Comparison of ENCODE assay signal across 8 mouse cellular contexts in genomic region chr6:86364442-86365141, GRCm38 (mm10). TPM values are rescaled to one million over a fixed set of nuclear protein-coding genes. Genes with fewer than 3 reads are reported as not detected.
DNase-seq lines count a peak whose midpoint lies in the region; ATAC-seq lines count a peak whose summit lies in the region.

No protein-coding gene starts in this region.

- peak; percentile 90 for DNase-seq in R1 (ENCODE audit: low read depth, low spot score)
- peak; percentile 82 to 88 for DNase-seq in cerebellum, postnatal 25 days
- DNase-seq in frontal cortex, postnatal 36 days (ENCODE audit: low spot score in 2 of 2), result peak; percentile 72 to 83
- peak; percentile 69 to 74 for DNase-seq in layer of hippocampus, postnatal 36 days
- peak; percentile 83 for DNase-seq in lung, postnatal 36 days
- peak; percentile 93 for DNase-seq in retina, postnatal 1 day
- peak; percentile 86 for DNase-seq in thymus, postnatal 4 days

- WGBS in hindbrain, embryonic 15.5 days, result 3% methylated on average over 17 of the region's 17 CpGs

- H3K4me1 ChIP-seq in hindbrain, embryonic 15.5 days (replicated peaks), result peaks cover 20% of the 10 kb centered on the region

- H3K27ac ChIP-seq in hindbrain, embryonic 15.5 days (replicated peaks), result peak overlapping the region; percentile 86

- H3K27me3 ChIP-seq in hindbrain, embryonic 15.5 days, result no peaks in the 10 kb centered on the region

- peak overlapping the region; percentile 53 for H3K4me3 ChIP-seq in hindbrain, embryonic 15.5 days

- H3K4me2 ChIP-seq in hindbrain, embryonic 15.5 days, result peak overlapping the region; percentile 96

- H3K9me3 ChIP-seq in hindbrain, embryonic 15.5 days, result no peaks in the 10 kb centered on the region

- 0 out of 2 replicates have a peak, but pooled peaks cover 2% of the 10 kb centered on the region for H3K36me3 ChIP-seq in hindbrain, embryonic 15.5 days

- peak overlapping the region; percentile 55 for H3K9ac ChIP-seq in hindbrain, embryonic 15.5 days

- peak; percentile 42 for ATAC-seq in hindbrain, embryonic 15.5 days (ENCODE audit: low FRiP score, low read depth)

RNA-seq across cellular contexts. Expression of gene Fam136a, which starts 0.9 kb away (rescaled TPM):
- 106 and 108 TPM in 2 replicates for polyA plus RNA-seq in hindbrain, embryonic 15.5 days (2015; fragmentation: Nextera tagmentation; extraction: Ambion mirVana)
- 10 to 100 TPM; 32.8 TPM for total RNA-seq in layer of hippocampus, postnatal 36 days (2021)

RNA-seq across cellular contexts. Expression of gene Snrpg, which starts 6.5 kb away (rescaled TPM):
- polyA plus RNA-seq in hindbrain, embryonic 15.5 days (2015; fragmentation: Nextera tagmentation; extraction: Ambion mirVana), result 346 and 401 TPM in 2 replicates
- 10 to 100 TPM; 71.7 to 74.6 TPM for total RNA-seq in layer of hippocampus, postnatal 36 days (2021)

RNA-seq across cellular contexts. Expression of gene Pcyox1, which starts 32.4 kb away (rescaled TPM):
- 84.7 and 90.1 TPM in 2 replicates for polyA plus RNA-seq in hindbrain, embryonic 15.5 days (2015; fragmentation: Nextera tagmentation; extraction: Ambion mirVana)
- total RNA-seq in layer of hippocampus, postnatal 36 days (2021), result 100 to 1,000 TPM; 105 to 114 TPM

RNA-seq across cellular contexts. Expression of gene Tia1, which starts 39.4 kb away (rescaled TPM):
- 275 and 283 TPM in 2 replicates for polyA plus RNA-seq in hindbrain, embryonic 15.5 days (2015; fragmentation: Nextera tagmentation; extraction: Ambion mirVana)
- total RNA-seq in layer of hippocampus, postnatal 36 days (2021), result 100 to 1,000 TPM; 131 to 154 TPM

Comparison
In these comparisons a context has a peak if more than half of its experiments do, and no peak if none do; other contexts are left out.
1. Peak in every context shown above with its lines: DNase-seq, ATAC-seq, H3K4me3 ChIP-seq and H3K27ac ChIP-seq.